Mouse (Mus musculus) neural tube, embryonic 14.5 days (tissue): ENCODE measurements at regions not wholly inside any gene's neighbourhood (a gene's known extent, or its start where the extent isn't known, plus 50 kb on each side); places are given as distances from the start of the nearest gene placed in this dataset.

ENCODE experiments used
- ATAC-seq: fragments of 200-750 bp; cut with Nextera tagmentation; 2 replicates; pipeline ENCODE4 v1.8.0; 2017; ENCODE audit warnings: low read depth, mild to moderate bottlenecking, moderate TSS enrichment, moderate library complexity
- H3K27ac ChIP-seq: fragments of 300-500 bp; sonication (generic); 2 replicates; pipeline ENCODE4 v1.5.1; 2014; ENCODE audit warnings: low read depth, mild to moderate bottlenecking, control low read depth, low read length, moderate library complexity, mixed read lengths
- H3K27me3 ChIP-seq: fragments of 300-500 bp; sonication (generic); 2 replicates; pipeline ENCODE4 v1.6.1; 2014; ENCODE audit warnings: low read length; ENCODE audit not compliant: control insufficient read depth, insufficient read depth
- H3K36me3 ChIP-seq: fragments of 300-500 bp; sonication (generic); 2 replicates; pipeline ENCODE4 v1.6.1; 2014; ENCODE audit warnings: low read length, mixed read lengths; ENCODE audit not compliant: control insufficient read depth, insufficient read depth
- H3K4me1 ChIP-seq: fragments of 300-500 bp; sonication (generic); 2 replicates; pipeline ENCODE4 v1.6.1; 2014; ENCODE audit warnings: low read length; ENCODE audit not compliant: control insufficient read depth, insufficient read depth
- H3K4me2 ChIP-seq: fragments of 300-500 bp; sonication (generic); 2 replicates; pipeline ENCODE4 v1.6.1; 2014; ENCODE audit warnings: mild to moderate bottlenecking, low read depth, low read length, control low read depth
- H3K4me3 ChIP-seq: fragments of 300-500 bp; sonication (generic); 2 replicates; pipeline ENCODE4 v1.5.1; 2014; ENCODE audit warnings: low read depth, low read length, control low read depth, mixed read lengths
- H3K9ac ChIP-seq: fragments of 300-500 bp; sonication (generic); replicated peaks from 2 replicates; pipeline ENCODE4 v1.6.1; 2014; ENCODE audit warnings: low read depth, mild to moderate bottlenecking, control low read depth, low read length, mixed read lengths
- H3K9me3 ChIP-seq: fragments of 300-500 bp; sonication (generic); 2 replicates; pipeline ENCODE4 v1.6.1; 2016; ENCODE audit warnings: low read length; ENCODE audit not compliant: control insufficient read depth
- WGBS: fragments of 180-500 bp; shearing (Covaris S2); extraction: QIAGEN DNeasy Blood & Tissue Kit; methylation state at CpG from one replicate; pipeline ENCODE4 v1.1.7; 2014; 5-methylcytosine and 5-hydroxymethylcytosine counted together

DNA sequence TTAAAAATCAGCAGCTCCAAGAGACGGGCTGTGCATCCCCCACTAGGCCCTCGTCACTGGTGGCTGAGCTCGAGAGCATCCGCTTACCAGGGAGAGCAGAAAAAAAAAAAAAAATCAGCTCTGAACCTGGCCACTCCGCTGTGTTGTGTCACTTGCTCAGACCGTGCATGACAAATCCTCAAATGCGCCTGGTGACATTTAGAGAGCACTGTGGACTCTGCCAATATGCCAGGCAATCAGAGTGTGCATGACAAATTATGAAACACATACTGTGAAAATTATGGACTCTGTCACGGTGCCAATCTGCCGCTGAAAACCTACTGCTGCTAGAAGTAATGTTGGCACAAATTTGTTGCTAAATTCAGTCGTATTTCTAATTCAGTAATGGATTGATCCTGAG, 797.4 kb downstream of the Robo1 start:
- Histone ChIP-seq H3K27ac (peak overlapping the region; percentile 44; the same call in 1 of the 2 replicates), H3K27me3 (no peaks in the 10 kb centered on the region), H3K4me2 (no peak overlapping the region), H3K4me3 (no peak overlapping the region), H3K9me3 (no peaks in the 10 kb centered on the region), H3K36me3 (no peaks in the 10 kb centered on the region), H3K4me1 (0 out of 2 replicates have a peak, but pooled peaks cover 7% of the 10 kb centered on the region), H3K9ac (peak overlapping the region; percentile 25; the same call in 1 of the 2 replicates)
- peak; percentile 81 for ATAC-seq
- WGBS = 34% methylated on average over 10 of the region's 10 CpGs

DNA sequence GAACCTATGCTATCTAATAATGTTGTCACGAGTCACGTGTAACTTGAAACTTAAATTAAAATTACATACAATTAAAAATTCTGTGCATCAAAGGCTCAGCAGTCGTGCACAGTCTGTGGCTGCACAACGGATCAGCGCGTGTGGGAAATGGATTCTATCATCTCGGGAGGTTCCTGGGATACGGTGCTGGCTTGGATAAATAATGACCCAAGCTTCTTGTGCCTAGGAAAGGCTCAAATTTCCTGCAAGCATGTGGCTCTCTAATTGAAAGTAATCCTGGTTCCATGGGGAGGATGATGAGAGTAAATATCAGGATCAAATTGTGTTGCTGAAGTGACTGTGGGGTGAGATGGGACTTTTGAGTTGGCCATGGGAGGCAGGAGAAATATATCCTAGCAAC, 792.2 kb downstream of the Robo1 start:
- Histone ChIP-seq H3K27ac (no peak overlapping the region), H3K4me2 (no peak overlapping the region), H3K9ac (no peak overlapping the region), H3K27me3 (no peaks in the 10 kb centered on the region), H3K36me3 (no peaks in the 10 kb centered on the region), H3K9me3 (no peaks in the 10 kb centered on the region), H3K4me1 (peaks cover 4% of the 10 kb centered on the region; the same call in 1 of the 2 replicates), H3K4me3 (no peak overlapping the region)
- ATAC-seq = no peak
- 57% methylated on average over 8 of the region's 8 CpGs for WGBS

DNA sequence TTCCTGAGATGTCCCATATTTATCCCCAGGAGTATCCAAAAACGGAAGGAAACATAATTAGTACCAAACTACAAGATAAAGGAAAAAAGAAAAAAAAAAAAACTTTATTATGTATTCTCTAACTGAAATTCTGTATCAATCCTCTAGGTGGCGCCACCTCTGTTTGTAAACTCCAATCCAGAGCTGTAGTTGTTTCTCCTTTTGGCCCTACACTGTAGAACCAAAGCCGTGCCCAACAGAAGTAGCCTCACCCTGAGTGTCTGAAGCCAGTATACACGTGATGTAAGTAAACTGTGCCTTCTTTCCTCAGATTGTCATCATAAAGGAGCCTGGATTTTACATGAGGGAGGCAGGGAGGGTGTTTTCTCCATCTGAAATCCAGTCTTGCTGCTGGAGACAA, 790.7 kb downstream of the Robo1 start:
- no peaks in the 10 kb centered on the region for H3K9me3 ChIP-seq
- H3K4me1 ChIP-seq = peaks cover 4% of the 10 kb centered on the region; the same call in 1 of the 2 replicates
- no peaks in the 10 kb centered on the region for H3K27me3 ChIP-seq
- no peak overlapping the region for H3K4me2 ChIP-seq
- no peak overlapping the region for H3K4me3 ChIP-seq
- no peak for ATAC-seq
- H3K9ac ChIP-seq = no peak overlapping the region
- 26% methylated on average over 4 of the region's 4 CpGs for WGBS
- no peaks in the 10 kb centered on the region for H3K36me3 ChIP-seq
- no peak overlapping the region for H3K27ac ChIP-seq

DNA sequence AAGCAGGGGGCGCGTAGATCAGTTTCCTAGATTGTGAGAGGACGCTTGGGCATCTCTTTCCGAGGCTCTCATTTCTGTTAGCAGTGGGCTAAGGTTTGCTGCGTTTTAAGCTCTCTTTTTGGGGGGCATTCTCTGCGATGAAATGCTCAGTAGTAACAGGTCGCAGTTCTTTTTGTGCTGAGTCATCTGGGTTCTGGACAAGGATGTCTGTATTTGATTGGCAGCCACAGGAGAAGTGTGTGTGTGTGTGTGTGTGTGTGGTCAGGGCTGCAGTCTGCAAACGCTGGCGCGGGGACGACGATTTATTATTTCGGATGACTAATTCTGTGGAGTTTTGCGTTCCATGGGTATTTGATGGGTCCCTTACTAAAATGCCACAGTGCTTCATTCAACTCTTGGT, 789.1 kb downstream of the Robo1 start:
- Histone ChIP-seq H3K4me3 (no peak overlapping the region), H3K27me3 (no peaks in the 10 kb centered on the region), H3K36me3 (no peaks in the 10 kb centered on the region), H3K4me1 (peaks cover 4% of the 10 kb centered on the region; the same call in 1 of the 2 replicates), H3K4me2 (peak overlapping the region; percentile 9; the same call in 1 of the 2 replicates), H3K9ac (no peak overlapping the region), H3K27ac (no peak overlapping the region), H3K9me3 (no peaks in the 10 kb centered on the region)
- 7% methylated on average over 14 of the region's 14 CpGs for WGBS
- ATAC-seq = no peak

DNA sequence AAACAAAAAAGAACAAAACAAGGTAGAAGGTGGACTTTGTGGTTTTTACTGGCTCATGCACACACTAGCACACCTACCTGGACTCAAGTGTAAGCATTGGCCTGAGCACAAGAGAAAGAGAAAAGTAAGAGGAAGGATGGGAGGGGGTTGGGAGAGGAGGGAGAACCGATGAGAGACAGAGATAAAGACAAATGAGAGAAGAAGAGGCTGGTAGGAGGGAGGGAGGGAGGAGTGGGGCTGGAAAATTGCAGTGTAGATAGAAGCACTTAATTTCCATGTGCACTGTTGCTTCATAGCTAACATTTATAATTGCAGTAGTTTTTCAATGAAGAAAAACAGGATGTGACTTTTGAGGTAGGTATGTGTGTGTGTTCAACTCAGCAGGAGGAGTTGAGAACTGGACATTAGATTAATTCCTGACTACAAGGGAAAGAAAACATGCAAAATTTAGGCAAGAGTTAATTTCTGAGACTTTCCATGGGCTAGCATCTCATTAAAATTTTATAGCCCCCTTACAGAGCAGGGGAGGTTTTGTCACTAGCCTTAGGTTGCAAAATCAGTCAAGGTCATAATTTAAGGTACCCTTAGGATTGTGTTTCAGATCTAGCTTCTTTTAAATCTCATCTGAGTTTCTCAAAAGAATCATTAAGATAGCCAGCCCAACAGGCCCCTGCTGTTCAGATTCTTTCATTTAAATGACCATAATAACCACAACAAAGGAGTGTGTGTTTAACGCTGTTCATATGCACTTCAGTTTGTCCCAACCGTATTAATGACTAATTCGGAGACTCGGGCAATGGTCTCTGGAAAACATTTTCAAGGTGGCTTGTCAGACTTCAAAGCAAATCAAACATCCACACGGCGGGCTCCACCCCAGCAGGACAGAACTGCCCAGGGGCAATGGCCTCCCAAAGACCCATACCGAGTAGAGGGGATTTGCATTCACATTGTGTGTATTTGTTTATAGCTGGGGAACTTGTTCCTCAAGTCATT, 788.3 kb downstream of the Robo1 start:
- no peak for ATAC-seq
- 2% methylated on average over 8 of the region's 8 CpGs for WGBS

More for the DNA sequence above, 788.3 kb downstream of the Robo1 start:
- no peaks in the 10 kb centered on the region for H3K9me3 ChIP-seq
- no peaks in the 10 kb centered on the region for H3K36me3 ChIP-seq
- H3K27ac ChIP-seq = no peak overlapping the region
- H3K4me2 ChIP-seq = peak overlapping the region; percentile 9; the same call in 1 of the 2 replicates
- H3K4me1 ChIP-seq = peaks cover 4% of the 10 kb centered on the region; the same call in 1 of the 2 replicates
- no peak overlapping the region for H3K4me3 ChIP-seq
- no peaks in the 10 kb centered on the region for H3K27me3 ChIP-seq
- no peak overlapping the region for H3K9ac ChIP-seq
